Mouse (Mus musculus) left cerebral cortex, postnatal 10 days (tissue): ENCODE measurements around the gene Bcar1. TPM values are rescaled to one million over a fixed set of nuclear protein-coding genes. Genes with fewer than 3 reads are reported as not detected.

Experiments used
- microRNA-seq: library from miRNA; unstranded; fragments of <30 nt; microRNA quantifications from one replicate; pipeline ENCODE4 v1.2.0, GENCODE M21; 2022
- total RNA-seq, 2 experiments: library from RNA; stranded (reverse); gene quantifications; 2 replicates each; pipeline ENCODE4 v1.2.3; 2021

Bcar1 gene
- total RNA-seq, 2 experiments from 2014 or later: 46.6 to 48.1 TPM

Small RNA genes within 50 kb of the gene (microRNA-seq; reads per million reads assigned to microRNA genes)
- not detected for gene Mir7076

Other genes starting within 250 kb of the Bcar1 start
- gene Wdr59, start 221.7 kb downstream of the Bcar1 start, total RNA-seq: 10 to 100 TPM; 21.2 to 22.0 TPM
- 100 to 1,000 TPM; 168 to 171 TPM for gene Znrf1, start 207.7 kb downstream of the Bcar1 start, total RNA-seq
- gene Ldhd, start 113.4 kb downstream of the Bcar1 start, total RNA-seq: 1 to 10 TPM; 1.9 to 2.2 TPM
- 10 to 100 TPM; 21.9 to 22.7 TPM for gene Zfp1, start 100.4 kb downstream of the Bcar1 start, total RNA-seq
- not detected for gene Ctrb1, start 52.8 kb downstream of the Bcar1 start, total RNA-seq
- 10 to 100 TPM; 90.6 to 94.9 TPM for gene Cfdp1, start 110.5 kb upstream of the Bcar1 start, total RNA-seq
- 1 to 10 TPM; 2.6 to 3.1 TPM for gene Tmem170, start 132.9 kb upstream of the Bcar1 start, total RNA-seq
- under 1 TPM; 0.67 to 0.86 TPM for gene Chst5, start 166.6 kb upstream of the Bcar1 start, total RNA-seq
- 10 to 100 TPM; 10.0 to 10.4 TPM for gene Tmem231, start 190.1 kb upstream of the Bcar1 start, total RNA-seq
- 100 to 1,000 TPM; 206 to 213 TPM for gene Gabarapl2, start 196.9 kb upstream of the Bcar1 start, total RNA-seq
- 1 to 10 TPM; 4.5 to 4.6 TPM for gene Adat1, start 248.5 kb upstream of the Bcar1 start, total RNA-seq